Mouse (Mus musculus): Measurements from ENCODE around the gene Scube2.

- TF ChIP-seq CTCF (conservative IDR thresholded peaks at IDR 0.05; ENCODE audit: insufficient read depth, insufficient read length, low read depth, low read length) (no peak), POLR2A (IDR thresholded peaks at IDR 0.05; ENCODE audit: low read depth, low read length) (no peak)
Measured at GRCm38 (mm10) chr7:109764009-109764408, 101.5 kb downstream of the Scube2 start.

Measured in kidney, adult 2 months (tissue).